Mouse (Mus musculus) intestine, postnatal 0 days (tissue): ENCODE data around the gene Arhgef25. TPM values are rescaled to one million over a fixed set of nuclear protein-coding genes. Genes with fewer than 3 reads are reported as not detected.

Experiments
- ATAC-seq: fragments of 200-750 bp; cut with Nextera tagmentation; 2 replicates; pipeline ENCODE4 v1.8.0; 2017; ENCODE audit warnings: mild to moderate bottlenecking, moderate TSS enrichment, moderate library complexity
- H3K27ac ChIP-seq: fragments of 300-500 bp; sonication (generic); 2 replicates; pipeline ENCODE4 v1.5.1; 2014; ENCODE audit warnings: mild to moderate bottlenecking, low read depth, low read length, moderate library complexity
- H3K27me3 ChIP-seq: fragments of 300-500 bp; sonication (generic); replicated peaks from 2 replicates; pipeline ENCODE4 v1.6.1; 2014; ENCODE audit warnings: low read length, mixed read lengths; ENCODE audit not compliant: control insufficient read depth, insufficient read depth
- H3K36me3 ChIP-seq: fragments of 300-500 bp; sonication (generic); 2 replicates; pipeline ENCODE4 v1.6.1; 2014; ENCODE audit warnings: mild to moderate bottlenecking, moderate library complexity; ENCODE audit not compliant: control insufficient read depth, insufficient read depth
- H3K4me1 ChIP-seq: fragments of 300-500 bp; sonication (generic); replicated peaks from 2 replicates; pipeline ENCODE4 v1.6.1; 2014; ENCODE audit warnings: antibody characterized with exemption, low read length, mixed read lengths; ENCODE audit not compliant: control insufficient read depth, insufficient read depth
- H3K4me2 ChIP-seq: fragments of 300-500 bp; sonication (generic); replicated peaks from 2 replicates; pipeline ENCODE4 v1.6.1; 2014; ENCODE audit warnings: low read depth, mild to moderate bottlenecking, moderate library complexity
- H3K4me3 ChIP-seq: fragments of 300-500 bp; sonication (generic); 2 replicates; pipeline ENCODE4 v1.5.1; 2014; ENCODE audit warnings: low read depth, low read length
- H3K9ac ChIP-seq: fragments of 300-500 bp; sonication (generic); 2 replicates; pipeline ENCODE4 v1.6.1; 2014; ENCODE audit warnings: mild to moderate bottlenecking, low read depth, low read length
- H3K9me3 ChIP-seq: fragments of 300-500 bp; sonication (generic); 2 replicates; pipeline ENCODE4 v1.6.1; 2016; ENCODE audit warnings: mixed run types; ENCODE audit not compliant: control insufficient read depth
- CTCF ChIP-seq: sonication (generic); IDR thresholded peaks from 2 replicates; pipeline ENCODE4 v1.5.1; 2016; ENCODE audit warnings: low read depth, mild to moderate bottlenecking, control low read depth, antibody characterized with exemption, moderate library complexity
- WGBS: fragments of 180-500 bp; shearing (Covaris S2); extraction: QIAGEN DNeasy Blood & Tissue Kit; methylation state at CpG from one replicate; pipeline ENCODE4 v1.1.7; 2014; 5-methylcytosine and 5-hydroxymethylcytosine counted together
- polyA plus RNA-seq: library from polyadenylated mRNA; unstranded; fragments of >200 nt; fragmentation: Nextera tagmentation; extraction: Ambion mirVana; gene quantifications from 2 replicates; pipeline ENCODE4 v1.2.1, GENCODE M21; 2015

Arhgef25 gene
- polyA plus RNA-seq, 1 experiment from 2014 or later = 14.4 TPM

- H3K27me3 ChIP-seq = no peaks in the 10 kb centered on the region
- no peaks in the 10 kb centered on the region for H3K36me3 ChIP-seq
- TF ChIP-seq CTCF = no peak
- no peak overlapping the region for H3K9ac ChIP-seq
- peaks cover 4% of the 10 kb centered on the region; the same call in 1 of the 2 replicates for H3K9me3 ChIP-seq
- H3K4me3 ChIP-seq = no peak overlapping the region
- WGBS = 90% methylated on average over 11 of the region's 11 CpGs
- no peak overlapping the region for H3K27ac ChIP-seq
- H3K4me2 ChIP-seq = no peak overlapping the region
- H3K4me1 ChIP-seq = no peaks in the 10 kb centered on the region
- no peak for ATAC-seq
Measured at GRCm38 (mm10) chr10:127216456-127216855, 26.6 kb upstream of the Arhgef25 start.

- H3K4me3 ChIP-seq = no peak overlapping the region
- TF ChIP-seq CTCF = no peak
- no peak overlapping the region for H3K27ac ChIP-seq
- no peaks in the 10 kb centered on the region for H3K27me3 ChIP-seq
- H3K36me3 ChIP-seq = no peaks in the 10 kb centered on the region
- H3K4me1 ChIP-seq = 0 out of 2 replicates have a peak, but pooled peaks cover 5% of the 10 kb centered on the region
- ATAC-seq = peak; percentile 9; the same call in 1 of the 2 replicates
- no peak overlapping the region for H3K4me2 ChIP-seq
- no peak overlapping the region for H3K9ac ChIP-seq
- whole genome bisulfite sequencing = 6% methylated on average over 1 of the region's 1 CpGs
- no peaks in the 10 kb centered on the region for H3K9me3 ChIP-seq
Measured at GRCm38 (mm10) chr10:127214422-127214803, 24.5 kb upstream of the Arhgef25 start.

GRCm38 (mm10) chr10:127213704-127214421 is 24.0 kb upstream of the Arhgef25 start:
- Histone ChIP-seq H3K27me3 (no peaks in the 10 kb centered on the region), H3K4me1 (0 out of 2 replicates have a peak, but pooled peaks cover 5% of the 10 kb centered on the region), H3K9me3 (no peaks in the 10 kb centered on the region), H3K36me3 (no peaks in the 10 kb centered on the region), H3K4me3 (no peak overlapping the region), H3K9ac (no peak overlapping the region), H3K4me2 (no peak overlapping the region), H3K27ac (no peak overlapping the region)
- no peak for TF ChIP-seq CTCF
- 81% methylated on average over 13 of the region's 13 CpGs for WGBS
- ATAC-seq = no peak

- Histone ChIP-seq H3K4me1 (0 out of 2 replicates have a peak, but pooled peaks cover 5% of the 10 kb centered on the region), H3K4me3 (no peak overlapping the region), H3K9ac (no peak overlapping the region), H3K36me3 (no peaks in the 10 kb centered on the region), H3K4me2 (no peak overlapping the region), H3K9me3 (no peaks in the 10 kb centered on the region), H3K27ac (no peak overlapping the region), H3K27me3 (no peaks in the 10 kb centered on the region)
- ATAC-seq = no peak
- WGBS = 84% methylated on average over 8 of the region's 8 CpGs
- TF ChIP-seq CTCF = no peak
Measured at GRCm38 (mm10) chr10:127213272-127213671, 23.4 kb upstream of the Arhgef25 start.

- ATAC-seq = peak; percentile 96
- peaks cover 6% of the 10 kb centered on the region for H3K36me3 ChIP-seq
- H3K9me3 ChIP-seq = no peaks in the 10 kb centered on the region
- H3K4me1 ChIP-seq = 0 out of 2 replicates have a peak, but pooled peaks cover 5% of the 10 kb centered on the region
- no peaks in the 10 kb centered on the region for H3K27me3 ChIP-seq
- peak within 1 kb of the TSS; percentile 86 for H3K27ac ChIP-seq
- WGBS = 1% methylated on average over 47 of the region's 47 CpGs
- peak within 1 kb of the TSS; percentile 90 for H3K4me3 ChIP-seq
- peak within 1 kb of the TSS; percentile 96 for H3K4me2 ChIP-seq
- no peak for TF ChIP-seq CTCF
- H3K9ac ChIP-seq = peak within 1 kb of the TSS; percentile 90
Measured at GRCm38 (mm10) chr10:127211414-127211854, 21.6 kb upstream of the Arhgef25 start, which contains the start of gene Pip4k2c. TSS of gene Pip4k2c (minus strand) at chr10:127211585.

- no peak for TF ChIP-seq CTCF
- peaks cover 9% of the 10 kb centered on the region for H3K36me3 ChIP-seq
- WGBS = 0% methylated on average over 25 of the region's 25 CpGs
Measured at GRCm38 (mm10) chr10:127210961-127211405, 21.1 kb upstream of the Arhgef25 start.

More at GRCm38 (mm10) chr10:127210961-127211405, 21.1 kb upstream of the Arhgef25 start:
- Histone ChIP-seq H3K9me3 (no peaks in the 10 kb centered on the region), H3K27me3 (no peaks in the 10 kb centered on the region), H3K9ac (peak overlapping the region; percentile 90), H3K4me3 (peak overlapping the region; percentile 90), H3K4me2 (peak overlapping the region; percentile 96), H3K4me1 (0 out of 2 replicates have a peak, but pooled peaks cover 5% of the 10 kb centered on the region), H3K27ac (peak overlapping the region; percentile 86)
- peak; percentile 55 for ATAC-seq
